Mouse (Mus musculus): ENCODE data around the gene Wnt6. TPM values are rescaled to one million over a fixed set of nuclear protein-coding genes. Genes with fewer than 3 reads are reported as not detected.

The Wnt6 gene
- polyA plus RNA-seq (2015; fragmentation: Nextera tagmentation; extraction: Ambion mirVana), result 37.6 and 40.1 TPM in 2 replicates

- Histone ChIP-seq H3K36me3 (no peaks in the 10 kb centered on the region), H3K4me2 (replicated peaks) (peak within 1 kb of the TSS; percentile 92), H3K27me3 (peaks cover 56% of the 10 kb centered on the region), H3K9ac (peak within 1 kb of the TSS; percentile 35), H3K4me3 (replicated peaks) (peak within 1 kb of the TSS; percentile 54), H3K4me1 (peaks cover 47% of the 10 kb centered on the region), H3K9me3 (replicated peaks) (no peaks in the 10 kb centered on the region), H3K27ac (replicated peaks) (peak within 1 kb of the TSS; percentile 69)
- no peak; the same call in 1 of the 2 replicates for ATAC-seq (ENCODE audit: insufficient number of reproducible peaks, low FRiP score, low TSS enrichment, low read depth)
- WGBS, result no CpG with 5 or more reads among the region's 8 CpGs
Observed at GRCm38 (mm10) chr1:74771845-74771930, at the start of gene Wnt6. Gene Wnt6 (plus strand): TSS chr1:74771892.

GRCm38 (mm10) chr1:74723748-74724147 is 47.9 kb upstream of the Wnt6 start:
- no peak overlapping the region for H3K4me3 ChIP-seq (replicated peaks)
- H3K4me2 ChIP-seq (replicated peaks), result no peak overlapping the region
- no peak overlapping the region for H3K27ac ChIP-seq (replicated peaks)
- H3K9me3 ChIP-seq (replicated peaks), result no peaks in the 10 kb centered on the region
- H3K4me1 ChIP-seq, result no peaks in the 10 kb centered on the region
- no peak for ATAC-seq (ENCODE audit: insufficient number of reproducible peaks, low FRiP score, low TSS enrichment, low read depth)
- no peaks in the 10 kb centered on the region for H3K36me3 ChIP-seq
- no peaks in the 10 kb centered on the region for H3K27me3 ChIP-seq
- 76% methylated on average over 2 of the region's 2 CpGs for WGBS
- H3K9ac ChIP-seq, result no peak overlapping the region

GRCm38 (mm10) chr1:74726114-74726513 is 45.6 kb upstream of the Wnt6 start:
- no peaks in the 10 kb centered on the region for H3K9me3 ChIP-seq (replicated peaks)
- no peak overlapping the region for H3K27ac ChIP-seq (replicated peaks)
- ATAC-seq (ENCODE audit: insufficient number of reproducible peaks, low FRiP score, low TSS enrichment, low read depth), result no peak
- H3K9ac ChIP-seq, result no peak overlapping the region
- no peaks in the 10 kb centered on the region for H3K27me3 ChIP-seq
- 71% methylated on average over 5 of the region's 5 CpGs for WGBS
- no peak overlapping the region for H3K4me2 ChIP-seq (replicated peaks)
- no peaks in the 10 kb centered on the region for H3K4me1 ChIP-seq
- no peak overlapping the region for H3K4me3 ChIP-seq (replicated peaks)
- no peaks in the 10 kb centered on the region for H3K36me3 ChIP-seq

- Histone ChIP-seq H3K4me2 (replicated peaks) (no peak overlapping the region), H3K4me3 (replicated peaks) (no peak overlapping the region), H3K27ac (replicated peaks) (no peak overlapping the region), H3K9me3 (replicated peaks) (no peaks in the 10 kb centered on the region), H3K36me3 (no peaks in the 10 kb centered on the region), H3K9ac (no peak overlapping the region), H3K4me1 (no peaks in the 10 kb centered on the region), H3K27me3 (no peaks in the 10 kb centered on the region)
- ATAC-seq (ENCODE audit: insufficient number of reproducible peaks, low FRiP score, low TSS enrichment, low read depth), result no peak
- 56% methylated on average over 5 of the region's 5 CpGs for WGBS
Observed at GRCm38 (mm10) chr1:74726674-74727073, 45.0 kb upstream of the Wnt6 start.

GRCm38 (mm10) chr1:74728446-74728845 is 43.2 kb upstream of the Wnt6 start:
- Histone ChIP-seq H3K9me3 (replicated peaks) (no peaks in the 10 kb centered on the region), H3K4me2 (replicated peaks) (no peak overlapping the region), H3K4me1 (no peaks in the 10 kb centered on the region), H3K27me3 (no peaks in the 10 kb centered on the region), H3K9ac (no peak overlapping the region), H3K36me3 (no peaks in the 10 kb centered on the region), H3K27ac (replicated peaks) (no peak overlapping the region), H3K4me3 (replicated peaks) (no peak overlapping the region)
- ATAC-seq (ENCODE audit: insufficient number of reproducible peaks, low FRiP score, low TSS enrichment, low read depth), result no peak
- WGBS, result 65% methylated on average over 8 of the region's 8 CpGs

GRCm38 (mm10) chr1:74736977-74737376 is 34.7 kb upstream of the Wnt6 start:
- H3K4me2 ChIP-seq (replicated peaks), result no peak overlapping the region
- H3K9me3 ChIP-seq (replicated peaks), result no peaks in the 10 kb centered on the region
- H3K27ac ChIP-seq (replicated peaks), result no peak overlapping the region
- WGBS, result 88% methylated on average over 12 of the region's 12 CpGs
- H3K36me3 ChIP-seq, result no peaks in the 10 kb centered on the region
- no peak overlapping the region for H3K4me3 ChIP-seq (replicated peaks)
- H3K9ac ChIP-seq, result no peak overlapping the region
- H3K27me3 ChIP-seq, result no peaks in the 10 kb centered on the region
- no peaks in the 10 kb centered on the region for H3K4me1 ChIP-seq
- ATAC-seq (ENCODE audit: insufficient number of reproducible peaks, low FRiP score, low TSS enrichment, low read depth), result no peak

- no peaks in the 10 kb centered on the region for H3K4me1 ChIP-seq
- H3K27ac ChIP-seq (replicated peaks), result no peak overlapping the region
- ATAC-seq (ENCODE audit: insufficient number of reproducible peaks, low FRiP score, low TSS enrichment, low read depth), result no peak
- H3K9ac ChIP-seq, result no peak overlapping the region
- no peaks in the 10 kb centered on the region for H3K36me3 ChIP-seq
- H3K4me3 ChIP-seq (replicated peaks), result no peak overlapping the region
- 81% methylated on average over 7 of the region's 7 CpGs for WGBS
- H3K4me2 ChIP-seq (replicated peaks), result no peak overlapping the region
- H3K27me3 ChIP-seq, result no peaks in the 10 kb centered on the region
- H3K9me3 ChIP-seq (replicated peaks), result no peaks in the 10 kb centered on the region
Observed at GRCm38 (mm10) chr1:74737500-74737899, 34.2 kb upstream of the Wnt6 start.

GRCm38 (mm10) chr1:74740846-74741245 is 30.8 kb upstream of the Wnt6 start:
- no peaks in the 10 kb centered on the region for H3K36me3 ChIP-seq
- WGBS, result 79% methylated on average over 7 of the region's 7 CpGs
- no peak overlapping the region for H3K9ac ChIP-seq
- H3K27me3 ChIP-seq, result no peaks in the 10 kb centered on the region
- no peak overlapping the region for H3K4me2 ChIP-seq (replicated peaks)
- no peaks in the 10 kb centered on the region for H3K9me3 ChIP-seq (replicated peaks)
- H3K27ac ChIP-seq (replicated peaks), result no peak overlapping the region
- no peak for ATAC-seq (ENCODE audit: insufficient number of reproducible peaks, low FRiP score, low TSS enrichment, low read depth)
- no peaks in the 10 kb centered on the region for H3K4me1 ChIP-seq
- no peak overlapping the region for H3K4me3 ChIP-seq (replicated peaks)

GRCm38 (mm10) chr1:74747335-74747734 is 24.4 kb upstream of the Wnt6 start:
- no peak overlapping the region for H3K9ac ChIP-seq
- no peaks in the 10 kb centered on the region for H3K36me3 ChIP-seq
- no peak overlapping the region for H3K4me2 ChIP-seq (replicated peaks)
- H3K4me3 ChIP-seq (replicated peaks), result no peak overlapping the region
- WGBS, result 65% methylated on average over 5 of the region's 5 CpGs
- no peak overlapping the region for H3K27ac ChIP-seq (replicated peaks)
- ATAC-seq (ENCODE audit: insufficient number of reproducible peaks, low FRiP score, low TSS enrichment, low read depth), result 0 out of 2 replicates have a peak, but pooled peaks have one; percentile 32
- H3K4me1 ChIP-seq, result peaks cover 17% of the 10 kb centered on the region
- H3K9me3 ChIP-seq (replicated peaks), result no peaks in the 10 kb centered on the region
- H3K27me3 ChIP-seq, result peaks cover 10% of the 10 kb centered on the region; the same call in 1 of the 2 replicates

GRCm38 (mm10) chr1:74748643-74749271 is 22.9 kb upstream of the Wnt6 start, which contains the start of gene Prkag3:
Gene Prkag3 (minus strand): TSS chr1:74749221.
- WGBS, result 8% methylated on average over 30 of the region's 30 CpGs
- no peaks in the 10 kb centered on the region for H3K36me3 ChIP-seq
- peak within 1 kb of the TSS; percentile 54 for H3K4me2 ChIP-seq (replicated peaks)
- no peaks in the 10 kb centered on the region for H3K9me3 ChIP-seq (replicated peaks)
- H3K4me1 ChIP-seq, result peaks cover 17% of the 10 kb centered on the region
- H3K27me3 ChIP-seq, result peaks cover 10% of the 10 kb centered on the region; the same call in 1 of the 2 replicates
- peak within 1 kb of the TSS; percentile 30 for H3K4me3 ChIP-seq (replicated peaks)
- no peak within 1 kb of the TSS; the same call in 1 of the 2 replicates for H3K27ac ChIP-seq (replicated peaks)
- no peak within 1 kb of the TSS for H3K9ac ChIP-seq
- ATAC-seq (ENCODE audit: insufficient number of reproducible peaks, low FRiP score, low TSS enrichment, low read depth), result peak; percentile 67; the same call in 1 of the 2 replicates

GRCm38 (mm10) chr1:74749301-74749700 is 22.4 kb upstream of the Wnt6 start:
- Histone ChIP-seq H3K4me2 (replicated peaks) (peak overlapping the region; percentile 54), H3K9ac (no peak overlapping the region), H3K4me3 (replicated peaks) (peak overlapping the region; percentile 30), H3K36me3 (no peaks in the 10 kb centered on the region), H3K27me3 (peaks cover 10% of the 10 kb centered on the region; the same call in 1 of the 2 replicates), H3K4me1 (peaks cover 17% of the 10 kb centered on the region), H3K9me3 (replicated peaks) (no peaks in the 10 kb centered on the region), H3K27ac (replicated peaks) (no peak overlapping the region; the same call in 1 of the 2 replicates)
- peak; percentile 74 for ATAC-seq (ENCODE audit: insufficient number of reproducible peaks, low FRiP score, low TSS enrichment, low read depth)
- 45% methylated on average over 7 of the region's 7 CpGs for WGBS

GRCm38 (mm10) chr1:74750683-74751082 is 21.0 kb upstream of the Wnt6 start:
- ATAC-seq (ENCODE audit: insufficient number of reproducible peaks, low FRiP score, low TSS enrichment, low read depth), result no peak
- 83% methylated on average over 4 of the region's 4 CpGs for WGBS

More at GRCm38 (mm10) chr1:74750683-74751082, 21.0 kb upstream of the Wnt6 start:
- Histone ChIP-seq H3K27me3 (peaks cover 10% of the 10 kb centered on the region; the same call in 1 of the 2 replicates), H3K27ac (replicated peaks) (no peak overlapping the region), H3K4me3 (replicated peaks) (no peak overlapping the region), H3K9me3 (replicated peaks) (no peaks in the 10 kb centered on the region), H3K4me1 (peaks cover 17% of the 10 kb centered on the region), H3K36me3 (no peaks in the 10 kb centered on the region), H3K9ac (no peak overlapping the region), H3K4me2 (replicated peaks) (no peak overlapping the region)
